Mouse (Mus musculus): ENCODE results near the gene Mogat2. TPM values are rescaled to one million over a fixed set of nuclear protein-coding genes. Genes with fewer than 3 reads are reported as not detected.

Mogat2 gene
- polyA plus RNA-seq, 1 experiment, result 7.4 TPM

DNA sequence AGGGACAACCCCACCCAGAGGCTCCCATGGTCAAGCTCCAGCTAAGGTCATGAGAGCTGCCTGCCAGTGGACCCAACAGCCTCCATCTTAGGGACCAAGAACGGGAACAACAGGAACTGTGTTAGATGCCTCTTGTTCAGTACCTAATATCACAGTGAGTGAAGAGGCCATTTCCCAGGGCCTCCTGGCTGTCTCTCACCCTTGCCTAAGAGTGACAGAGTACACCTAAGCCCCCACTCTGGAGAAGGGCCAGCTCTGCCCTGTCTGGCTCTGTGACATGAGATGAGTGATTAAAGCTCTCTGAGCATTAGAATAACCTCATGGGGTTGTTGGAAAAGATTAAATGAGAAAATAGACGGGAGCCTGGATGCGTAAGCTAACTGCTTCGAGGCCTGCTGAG is 64.4 kb downstream of the Mogat2 start:
- no peak overlapping the region for H3K4me3 ChIP-seq (ENCODE audit: insufficient read depth, low read length)
- no peaks in the 10 kb centered on the region for H3K4me1 ChIP-seq (ENCODE audit: control insufficient read depth, insufficient read depth, low read length)
- TF ChIP-seq POLR2A (IDR thresholded peaks at IDR 0.05; ENCODE audit: low read depth, low read length) (no peak), CTCF (IDR thresholded peaks at IDR 0.05; ENCODE audit: borderline replicate concordance, insufficient read depth, low read length) (no peak)
- H3K27ac ChIP-seq (ENCODE audit: insufficient read depth, low read length), result no peak overlapping the region

GRCm38 (mm10) chr7:99172898-99173297 is 65.5 kb downstream of the Mogat2 start:
- no peaks in the 10 kb centered on the region for H3K4me1 ChIP-seq (ENCODE audit: control insufficient read depth, insufficient read depth, low read length)
- TF ChIP-seq CTCF (IDR thresholded peaks at IDR 0.05; ENCODE audit: borderline replicate concordance, insufficient read depth, low read length), result no peak
- no peak for TF ChIP-seq POLR2A (IDR thresholded peaks at IDR 0.05; ENCODE audit: low read depth, low read length)
- H3K4me3 ChIP-seq (ENCODE audit: insufficient read depth, low read length), result no peak overlapping the region
- H3K27ac ChIP-seq (ENCODE audit: insufficient read depth, low read length), result no peak overlapping the region

DNA sequence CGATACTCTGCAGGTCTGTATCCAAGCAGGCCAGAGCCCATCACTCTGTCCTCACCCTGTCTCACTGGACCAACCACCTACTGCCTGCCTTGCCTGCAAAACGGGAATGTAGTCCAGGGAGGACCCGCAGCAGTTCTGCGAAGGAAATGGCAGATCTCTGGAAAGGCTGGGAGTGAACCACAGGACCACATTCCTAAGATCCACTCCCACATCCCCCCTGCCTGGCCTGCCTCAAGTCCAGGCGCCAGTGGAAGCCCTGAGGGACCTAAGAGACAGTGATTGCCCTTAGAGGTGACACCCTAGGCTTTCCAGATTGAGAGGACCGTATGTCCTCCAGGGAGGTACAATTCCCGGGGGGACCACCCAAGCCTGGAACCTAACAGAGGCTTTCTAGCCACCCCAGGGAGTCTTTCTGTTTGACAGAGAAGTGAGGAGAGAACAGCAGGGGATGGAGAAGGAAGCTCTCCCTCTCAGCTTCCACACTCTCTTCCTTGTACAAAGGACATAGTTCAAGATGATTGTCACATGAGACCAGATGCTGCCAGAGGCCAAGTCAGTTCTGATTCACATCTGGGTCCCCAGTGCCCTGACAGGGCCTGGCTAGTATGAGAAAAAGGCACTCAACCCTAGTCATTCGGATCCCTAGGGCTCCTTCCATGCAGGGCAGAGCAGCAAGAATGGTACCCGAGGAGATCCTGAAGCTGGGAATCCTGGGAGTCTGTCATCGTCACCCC is 66.5 kb downstream of the Mogat2 start:
- no peak overlapping the region for H3K4me3 ChIP-seq (ENCODE audit: insufficient read depth, low read length)
- H3K27ac ChIP-seq (ENCODE audit: insufficient read depth, low read length), result no peak overlapping the region
- TF ChIP-seq POLR2A (IDR thresholded peaks at IDR 0.05; ENCODE audit: low read depth, low read length) (no peak), CTCF (IDR thresholded peaks at IDR 0.05; ENCODE audit: borderline replicate concordance, insufficient read depth, low read length) (no peak)
- H3K4me1 ChIP-seq (ENCODE audit: control insufficient read depth, insufficient read depth, low read length), result no peaks in the 10 kb centered on the region

DNA sequence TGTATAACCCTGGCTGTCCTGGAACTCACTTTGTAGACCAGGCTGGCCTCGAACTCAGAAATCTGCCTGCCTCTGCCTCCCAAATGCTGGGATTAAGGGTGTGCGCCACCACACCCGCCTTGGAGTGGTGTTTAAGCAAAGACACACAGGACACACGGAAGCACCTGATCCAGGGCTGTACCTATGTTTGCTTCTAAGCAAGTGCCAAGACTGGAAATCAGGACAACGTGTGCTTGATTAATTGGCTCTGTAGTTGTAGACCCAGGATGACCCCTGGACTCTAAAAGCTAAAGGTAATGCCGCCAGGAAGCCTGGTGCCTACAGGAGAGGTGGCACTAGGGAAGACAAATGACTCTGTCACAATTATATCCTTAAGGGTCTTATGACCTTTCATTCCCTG is 67.9 kb downstream of the Mogat2 start:
- H3K27ac ChIP-seq (ENCODE audit: insufficient read depth, low read length), result no peak overlapping the region
- H3K4me3 ChIP-seq (ENCODE audit: insufficient read depth, low read length), result no peak overlapping the region
- no peaks in the 10 kb centered on the region for H3K4me1 ChIP-seq (ENCODE audit: control insufficient read depth, insufficient read depth, low read length)
- TF ChIP-seq CTCF (IDR thresholded peaks at IDR 0.05; ENCODE audit: borderline replicate concordance, insufficient read depth, low read length) (no peak), POLR2A (IDR thresholded peaks at IDR 0.05; ENCODE audit: low read depth, low read length) (no peak)

GRCm38 (mm10) chr7:99169717-99170403 is 68.6 kb downstream of the Mogat2 start:
- Histone ChIP-seq H3K27ac (ENCODE audit: insufficient read depth, low read length) (no peak overlapping the region), H3K4me3 (ENCODE audit: insufficient read depth, low read length) (no peak overlapping the region), H3K4me1 (ENCODE audit: control insufficient read depth, insufficient read depth, low read length) (no peaks in the 10 kb centered on the region)
- no peak for TF ChIP-seq POLR2A (IDR thresholded peaks at IDR 0.05; ENCODE audit: low read depth, low read length)
- no peak for TF ChIP-seq CTCF (IDR thresholded peaks at IDR 0.05; ENCODE audit: borderline replicate concordance, insufficient read depth, low read length)

Other genes starting within 250 kb of the Mogat2 start
- 40.2 and 40.8 TPM in 2 replicates for gene Uvrag, start 97.5 kb downstream of the Mogat2 start, polyA plus RNA-seq (2011; ENCODE audit: insufficient read length, low read depth, missing spikeins)
- gene Dgat2, start 55.9 kb downstream of the Mogat2 start, polyA plus RNA-seq (2011; ENCODE audit: insufficient read length, low read depth, missing spikeins), result 2.9 and 4.7 TPM in 2 replicates
- 52.9 and 77.8 TPM in 2 replicates for gene Map6, start 28.8 kb upstream of the Mogat2 start, polyA plus RNA-seq (2011; ENCODE audit: insufficient read length, low read depth, missing spikeins)
- 2,134 and 2,700 TPM in 2 replicates for gene Serpinh1, start 114.6 kb upstream of the Mogat2 start, polyA plus RNA-seq (2011; ENCODE audit: insufficient read length, low read depth, missing spikeins)
- gene Gdpd5, start 142.8 kb upstream of the Mogat2 start, polyA plus RNA-seq (2011; ENCODE audit: insufficient read length, low read depth, missing spikeins), result 12.0 and 12.6 TPM in 2 replicates
- gene Klhl35, start 227.4 kb upstream of the Mogat2 start, polyA plus RNA-seq (2011; ENCODE audit: insufficient read length, low read depth, missing spikeins), result not detected in 2 replicates
- gene Rps3, start 245.1 kb upstream of the Mogat2 start, polyA plus RNA-seq (2011; ENCODE audit: insufficient read length, low read depth, missing spikeins), result 1,504 and 1,592 TPM in 2 replicates